Mouse (Mus musculus): ENCODE measurements around the gene Akp3. TPM values are rescaled to one million over a fixed set of nuclear protein-coding genes. Genes with fewer than 3 reads are reported as not detected.

Gene Akp3
- polyA plus RNA-seq, 1 experiment, result not detected

GRCm38 (mm10) chr1:87156199-87156587 is 31.4 kb downstream of the Akp3 start, which contains the start of gene Ecel1:
Gene Ecel1 (minus strand): TSS chr1:87156521.
- no peak within 1 kb of the TSS for H3K4me3 ChIP-seq (replicated peaks; ENCODE audit: control insufficient read depth, low read depth, low read length)
- H3K4me1 ChIP-seq (ENCODE audit: control insufficient read depth, insufficient read depth, low read length), result no peaks in the 10 kb centered on the region
- TF ChIP-seq POLR2A (IDR thresholded peaks at IDR 0.05; ENCODE audit: borderline replicate concordance, control insufficient read depth, low read depth, low read length) (no peak), CTCF (IDR thresholded peaks at IDR 0.05; ENCODE audit: control insufficient read depth, insufficient read depth, low read length) (no peak)
- WGBS, result 3% methylated on average over 12 of the region's 12 CpGs
- H3K27ac ChIP-seq (ENCODE audit: control insufficient read depth, insufficient read depth, low read depth, low read length, poor library complexity), result no peak within 1 kb of the TSS

GRCm38 (mm10) chr1:87159396-87159795 is 34.6 kb downstream of the Akp3 start:
- TF ChIP-seq CTCF (IDR thresholded peaks at IDR 0.05; ENCODE audit: control insufficient read depth, insufficient read depth, low read length) (no peak), POLR2A (IDR thresholded peaks at IDR 0.05; ENCODE audit: borderline replicate concordance, control insufficient read depth, low read depth, low read length) (no peak)
- Histone ChIP-seq H3K27ac (ENCODE audit: control insufficient read depth, insufficient read depth, low read depth, low read length, poor library complexity) (no peak overlapping the region), H3K4me3 (replicated peaks; ENCODE audit: control insufficient read depth, low read depth, low read length) (no peak overlapping the region), H3K4me1 (ENCODE audit: control insufficient read depth, insufficient read depth, low read length) (no peaks in the 10 kb centered on the region)
- 58% methylated on average over 3 of the region's 3 CpGs for WGBS

- H3K4me1 ChIP-seq (ENCODE audit: control insufficient read depth, insufficient read depth, low read length), result no peaks in the 10 kb centered on the region
- no peak overlapping the region for H3K4me3 ChIP-seq (replicated peaks; ENCODE audit: control insufficient read depth, low read depth, low read length)
- TF ChIP-seq POLR2A (IDR thresholded peaks at IDR 0.05; ENCODE audit: borderline replicate concordance, control insufficient read depth, low read depth, low read length) (no peak), CTCF (IDR thresholded peaks at IDR 0.05; ENCODE audit: control insufficient read depth, insufficient read depth, low read length) (no peak)
- WGBS, result 53% methylated on average over 11 of the region's 11 CpGs
- H3K27ac ChIP-seq (ENCODE audit: control insufficient read depth, insufficient read depth, low read depth, low read length, poor library complexity), result no peak overlapping the region
Observed at GRCm38 (mm10) chr1:87164164-87164795, 39.5 kb downstream of the Akp3 start.

GRCm38 (mm10) chr1:87164796-87165184 is 40.0 kb downstream of the Akp3 start:
- Histone ChIP-seq H3K4me1 (ENCODE audit: control insufficient read depth, insufficient read depth, low read length) (no peaks in the 10 kb centered on the region), H3K4me3 (replicated peaks; ENCODE audit: control insufficient read depth, low read depth, low read length) (no peak overlapping the region), H3K27ac (ENCODE audit: control insufficient read depth, insufficient read depth, low read depth, low read length, poor library complexity) (no peak overlapping the region)
- WGBS, result 51% methylated on average over 9 of the region's 9 CpGs
- TF ChIP-seq POLR2A (IDR thresholded peaks at IDR 0.05; ENCODE audit: borderline replicate concordance, control insufficient read depth, low read depth, low read length), result no peak
- no peak for TF ChIP-seq CTCF (IDR thresholded peaks at IDR 0.05; ENCODE audit: control insufficient read depth, insufficient read depth, low read length)

GRCm38 (mm10) chr1:87170458-87170857 is 45.7 kb downstream of the Akp3 start:
- H3K4me3 ChIP-seq (replicated peaks; ENCODE audit: control insufficient read depth, low read depth, low read length), result no peak overlapping the region
- 20% methylated on average over 19 of the region's 19 CpGs for WGBS
- no peak overlapping the region for H3K27ac ChIP-seq (ENCODE audit: control insufficient read depth, insufficient read depth, low read depth, low read length, poor library complexity)
- TF ChIP-seq CTCF (IDR thresholded peaks at IDR 0.05; ENCODE audit: control insufficient read depth, insufficient read depth, low read length) (no peak), POLR2A (IDR thresholded peaks at IDR 0.05; ENCODE audit: borderline replicate concordance, control insufficient read depth, low read depth, low read length) (no peak)
- H3K4me1 ChIP-seq (ENCODE audit: control insufficient read depth, insufficient read depth, low read length), result no peaks in the 10 kb centered on the region

- no peaks in the 10 kb centered on the region for H3K4me1 ChIP-seq (ENCODE audit: control insufficient read depth, insufficient read depth, low read length)
- no peak overlapping the region for H3K4me3 ChIP-seq (replicated peaks; ENCODE audit: control insufficient read depth, low read depth, low read length)
- TF ChIP-seq POLR2A (IDR thresholded peaks at IDR 0.05; ENCODE audit: borderline replicate concordance, control insufficient read depth, low read depth, low read length) (no peak), CTCF (IDR thresholded peaks at IDR 0.05; ENCODE audit: control insufficient read depth, insufficient read depth, low read length) (no peak)
- no peak overlapping the region for H3K27ac ChIP-seq (ENCODE audit: control insufficient read depth, insufficient read depth, low read depth, low read length, poor library complexity)
- 83% methylated on average over 1 of the region's 1 CpGs for WGBS
Observed at GRCm38 (mm10) chr1:87171312-87171711, 46.5 kb downstream of the Akp3 start.

GRCm38 (mm10) chr1:87172316-87172715 is 47.5 kb downstream of the Akp3 start:
- TF ChIP-seq POLR2A (IDR thresholded peaks at IDR 0.05; ENCODE audit: borderline replicate concordance, control insufficient read depth, low read depth, low read length) (no peak), CTCF (IDR thresholded peaks at IDR 0.05; ENCODE audit: control insufficient read depth, insufficient read depth, low read length) (no peak)

GRCm38 (mm10) chr1:87174006-87174955 is 49.5 kb downstream of the Akp3 start:
- H3K27ac ChIP-seq (ENCODE audit: control insufficient read depth, insufficient read depth, low read depth, low read length, poor library complexity), result no peak overlapping the region
- 34% methylated on average over 28 of the region's 28 CpGs for WGBS
- H3K4me3 ChIP-seq (replicated peaks; ENCODE audit: control insufficient read depth, low read depth, low read length), result no peak overlapping the region
- no peaks in the 10 kb centered on the region for H3K4me1 ChIP-seq (ENCODE audit: control insufficient read depth, insufficient read depth, low read length)
- no peak for TF ChIP-seq POLR2A (IDR thresholded peaks at IDR 0.05; ENCODE audit: borderline replicate concordance, control insufficient read depth, low read depth, low read length)
- peak; percentile 41; the same call in 1 of the 2 replicates for TF ChIP-seq CTCF (IDR thresholded peaks at IDR 0.05; ENCODE audit: control insufficient read depth, insufficient read depth, low read length)

More at GRCm38 (mm10) chr1:87172316-87172715, 47.5 kb downstream of the Akp3 start:
- Histone ChIP-seq H3K4me1 (ENCODE audit: control insufficient read depth, insufficient read depth, low read length) (no peaks in the 10 kb centered on the region), H3K27ac (ENCODE audit: control insufficient read depth, insufficient read depth, low read depth, low read length, poor library complexity) (no peak overlapping the region), H3K4me3 (replicated peaks; ENCODE audit: control insufficient read depth, low read depth, low read length) (no peak overlapping the region)
- WGBS, result 64% methylated on average over 9 of the region's 9 CpGs
